Mouse (Mus musculus) limb, embryonic 14.5 days (tissue): ENCODE data around the gene Ccdc88b. TPM values are rescaled to one million over a fixed set of nuclear protein-coding genes. Genes with fewer than 3 reads are reported as not detected.
A peak's percentile ranks its signal among the peaks of the same experiment; 100 is the strongest.

Experiments used
- ATAC-seq: fragments of 200-750 bp; cut with Nextera tagmentation; 2 replicates; pipeline ENCODE4 v1.8.0; 2017; ENCODE audit warnings: low read depth, moderate number of reproducible peaks, moderate TSS enrichment; ENCODE audit not compliant: low FRiP score
- DNase-seq: peaks from one replicate; pipeline ENCODE4 v3.0.0-alpha.2; 2015; ENCODE audit warnings: low spot score
- H3K27ac ChIP-seq: fragments of 300-500 bp; sonication (generic); replicated peaks from 2 replicates; pipeline ENCODE4 v1.5.1; 2014; ENCODE audit warnings: low read depth, mild to moderate bottlenecking, low read length, moderate library complexity, mixed read lengths
- H3K27me3 ChIP-seq: fragments of 300-500 bp; sonication (generic); 2 replicates; pipeline ENCODE4 v1.6.1; 2014; ENCODE audit warnings: low read length, mixed read lengths; ENCODE audit not compliant: control insufficient read depth, insufficient read depth
- H3K36me3 ChIP-seq: fragments of 300-500 bp; sonication (generic); 2 replicates; pipeline ENCODE4 v1.6.1; 2014; ENCODE audit warnings: mild to moderate bottlenecking, low read length, moderate library complexity, mixed read lengths; ENCODE audit not compliant: control insufficient read depth, insufficient read depth
- H3K4me1 ChIP-seq: fragments of 300-500 bp; sonication (generic); 2 replicates; pipeline ENCODE4 v1.6.1; 2014; ENCODE audit warnings: antibody characterized with exemption, low read length, mixed read lengths; ENCODE audit not compliant: control insufficient read depth, insufficient read depth
- H3K4me2 ChIP-seq: fragments of 300-500 bp; sonication (generic); replicated peaks from 2 replicates; pipeline ENCODE4 v1.6.1; 2014; ENCODE audit warnings: low read depth, mild to moderate bottlenecking, low read length, moderate library complexity; ENCODE audit not compliant: severe bottlenecking
- H3K4me3 ChIP-seq: fragments of 300-500 bp; sonication (generic); replicated peaks from 2 replicates; pipeline ENCODE4 v1.5.1; 2014; ENCODE audit warnings: low read length
- H3K9ac ChIP-seq: fragments of 300-500 bp; sonication (generic); 2 replicates; pipeline ENCODE4 v1.6.1; 2014; ENCODE audit warnings: mild to moderate bottlenecking, low read depth, low read length, moderate library complexity; ENCODE audit not compliant: severe bottlenecking
- H3K9me3 ChIP-seq: fragments of 300-500 bp; sonication (generic); 2 replicates; pipeline ENCODE4 v1.6.1; 2016; ENCODE audit warnings: low read length; ENCODE audit not compliant: control insufficient read depth
- POLR2A ChIP-seq: fragments of 200-500 bp; IDR thresholded peaks from 2 replicates; pipeline ENCODE4 v1.8.0; 2012; ENCODE audit warnings: inconsistent platforms, mild to moderate bottlenecking, moderate library complexity, borderline replicate concordance; ENCODE audit not compliant: insufficient read depth, insufficient read length; ENCODE audit errors: extremely low read depth
- WGBS: fragments of 180-500 bp; shearing (Covaris S2); extraction: QIAGEN DNeasy Blood & Tissue Kit; methylation state at CpG from one replicate; pipeline ENCODE4 v1.1.7; 2014; 5-methylcytosine and 5-hydroxymethylcytosine counted together
- polyA plus RNA-seq, 2 experiments: library from polyadenylated mRNA; depleted of rRNA in 1 of 2; stranded (reverse) in 1 of 2; unstranded in 1 of 2; fragments of >200 nt; fragmentation: Nextera tagmentation in 1 of 2; extraction: Ambion mirVana in 1 of 2; gene quantifications; 2 replicates each; pipeline versions ENCODE4 v1.2.1 to v1.2.3; 2012 to 2014

The Ccdc88b gene
- polyA plus RNA-seq, 2 experiments = 0.69 to 2.2 TPM

- Histone ChIP-seq H3K4me2 (peak overlapping the region; percentile 25), H3K9me3 (no peaks in the 10 kb centered on the region), H3K27me3 (no peaks in the 10 kb centered on the region), H3K9ac (no peak overlapping the region; the same call in 1 of the 2 replicates), H3K27ac (no peak overlapping the region), H3K4me1 (no peaks in the 10 kb centered on the region), H3K4me3 (no peak overlapping the region), H3K36me3 (no peaks in the 10 kb centered on the region)
- peak; percentile 49 for DNase-seq
- no peak for ATAC-seq
- no peak for TF ChIP-seq POLR2A
- 8% methylated on average over 5 of the region's 5 CpGs for WGBS
These were observed 11.3 kb upstream of the Ccdc88b start for GRCm38 (mm10) chr19:6869355-6869754.

GRCm38 (mm10) chr19:6861451-6861850 lies 3.4 kb upstream of the Ccdc88b start:
- H3K4me1 ChIP-seq = no peaks in the 10 kb centered on the region
- H3K27me3 ChIP-seq = no peaks in the 10 kb centered on the region
- no peak overlapping the region for H3K27ac ChIP-seq
- no peak overlapping the region for H3K4me3 ChIP-seq
- no peaks in the 10 kb centered on the region for H3K36me3 ChIP-seq
- no peak for TF ChIP-seq POLR2A
- no peak for ATAC-seq
- H3K4me2 ChIP-seq = no peak overlapping the region
- no peak for DNase-seq
- H3K9me3 ChIP-seq = no peaks in the 10 kb centered on the region
- WGBS = 79% methylated on average over 4 of the region's 4 CpGs
- H3K9ac ChIP-seq = no peak overlapping the region

DNA sequence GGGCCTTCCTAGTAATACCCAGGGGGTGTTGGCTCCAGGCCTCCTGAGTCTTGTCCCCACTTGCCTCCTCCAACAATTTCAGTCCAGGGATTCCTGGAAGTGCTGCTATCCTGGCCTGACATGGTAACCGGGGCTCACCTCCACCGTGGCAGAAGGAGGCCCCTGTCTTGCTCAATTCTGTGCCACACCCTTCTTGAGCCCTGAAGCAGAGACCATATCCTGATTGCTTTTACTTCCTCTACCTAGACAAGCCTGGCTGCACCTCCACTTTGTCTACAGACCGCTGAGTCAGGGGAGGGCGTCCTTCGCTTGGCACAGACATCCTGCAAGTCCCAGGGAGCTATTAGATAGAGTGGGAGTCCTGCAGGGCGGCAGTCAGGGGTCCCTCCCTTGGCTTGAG lies 2.7 kb upstream of the Ccdc88b start:
- H3K9ac ChIP-seq = no peak overlapping the region
- no peak overlapping the region for H3K4me3 ChIP-seq
- no peaks in the 10 kb centered on the region for H3K36me3 ChIP-seq
- no peak overlapping the region for H3K4me2 ChIP-seq
- ATAC-seq = no peak
- no peak overlapping the region for H3K27ac ChIP-seq
- TF ChIP-seq POLR2A = no peak
- H3K4me1 ChIP-seq = no peaks in the 10 kb centered on the region
- WGBS = 87% methylated on average over 6 of the region's 6 CpGs
- no peaks in the 10 kb centered on the region for H3K9me3 ChIP-seq
- H3K27me3 ChIP-seq = no peaks in the 10 kb centered on the region
- DNase-seq = no peak

DNA sequence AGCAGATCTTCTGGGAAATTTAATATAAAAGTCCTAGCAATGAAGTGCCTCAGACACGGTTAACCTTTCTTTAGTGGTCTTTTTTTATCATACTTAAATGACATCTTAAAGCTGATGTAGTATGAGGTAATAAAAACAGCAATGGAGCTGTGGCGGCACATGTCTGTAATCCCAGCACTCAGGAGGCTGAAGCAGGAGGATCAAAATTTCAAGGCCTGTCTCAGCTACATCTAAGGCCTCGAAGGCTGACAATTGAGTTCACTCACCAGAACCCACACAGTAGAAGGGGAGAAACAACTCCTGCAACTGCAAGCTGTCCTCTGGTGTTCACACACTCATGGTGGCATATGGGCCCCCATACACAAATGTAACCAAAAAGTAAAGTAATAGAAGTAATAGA lies 2.0 kb upstream of the Ccdc88b start:
- DNase-seq (no peak), ATAC-seq (no peak)
- no peaks in the 10 kb centered on the region for H3K4me1 ChIP-seq
- H3K9me3 ChIP-seq = no peaks in the 10 kb centered on the region
- WGBS = 78% methylated on average over 3 of the region's 3 CpGs
- no peak overlapping the region for H3K4me3 ChIP-seq
- no peaks in the 10 kb centered on the region for H3K36me3 ChIP-seq
- H3K27ac ChIP-seq = no peak overlapping the region
- H3K4me2 ChIP-seq = no peak overlapping the region
- H3K9ac ChIP-seq = no peak overlapping the region
- no peak for TF ChIP-seq POLR2A
- H3K27me3 ChIP-seq = no peaks in the 10 kb centered on the region

- WGBS = 69% methylated on average over 2 of the region's 2 CpGs
- Histone ChIP-seq H3K4me1 (no peaks in the 10 kb centered on the region), H3K9ac (no peak overlapping the region), H3K9me3 (no peaks in the 10 kb centered on the region), H3K4me2 (no peak overlapping the region), H3K27ac (no peak overlapping the region), H3K4me3 (no peak overlapping the region), H3K27me3 (no peaks in the 10 kb centered on the region), H3K36me3 (no peaks in the 10 kb centered on the region)
- ATAC-seq (no peak), DNase-seq (no peak)
- no peak for TF ChIP-seq POLR2A
These were observed 1.1 kb upstream of the Ccdc88b start for GRCm38 (mm10) chr19:6859032-6859651.

GRCm38 (mm10) chr19:6857391-6858005 lies 513 bp downstream of the Ccdc88b start:
- TF ChIP-seq POLR2A = no peak
- Histone ChIP-seq H3K4me3 (no peak overlapping the region), H3K36me3 (no peaks in the 10 kb centered on the region), H3K9ac (no peak overlapping the region), H3K27ac (no peak overlapping the region), H3K27me3 (no peaks in the 10 kb centered on the region), H3K4me1 (no peaks in the 10 kb centered on the region), H3K9me3 (no peaks in the 10 kb centered on the region), H3K4me2 (no peak overlapping the region)
- ATAC-seq (no peak), DNase-seq (no peak)
- WGBS = 76% methylated on average over 9 of the region's 9 CpGs
